Mouse (Mus musculus) bone marrow macrophage, adult 2 months (primary cell): ENCODE measurements around the gene Dis3l2.

Source experiments
- CTCF ChIP-seq: IDR thresholded peaks from 2 replicates; pipeline ENCODE4 v1.5.1; 2012; ENCODE audit warnings: low read depth, mild to moderate bottlenecking, low read length, moderate library complexity
- POLR2A ChIP-seq: IDR thresholded peaks from 2 replicates; pipeline ENCODE4 v1.6.1; 2012; ENCODE audit warnings: mild to moderate bottlenecking, low read depth, low read length, borderline replicate concordance

GRCm38 (mm10) chr1:86718190-86718589 is 14.6 kb downstream of the Dis3l2 start:
- no peak for TF ChIP-seq POLR2A
- no peak for TF ChIP-seq CTCF
